Mouse (Mus musculus) embryonic facial prominence, embryonic 14.5 days (tissue): ENCODE measurements around the gene Dse. TPM values are rescaled to one million over a fixed set of nuclear protein-coding genes. Genes with fewer than 3 reads are reported as not detected.

ENCODE experiments used
- ATAC-seq: fragments of 200-750 bp; cut with Nextera tagmentation; 2 replicates; pipeline ENCODE4 v1.8.0; 2017; ENCODE audit warnings: low read depth, moderate number of reproducible peaks, moderate TSS enrichment
- DNase-seq: peaks from one replicate; pipeline ENCODE4 v3.0.0-alpha.2; 2015; ENCODE audit warnings: low spot score
- H3K27ac ChIP-seq: fragments of 300-500 bp; sonication (generic); replicated peaks from 2 replicates; pipeline ENCODE4 v1.5.1; 2014; ENCODE audit warnings: low read depth, mild to moderate bottlenecking, low read length, moderate library complexity
- H3K27me3 ChIP-seq: fragments of 300-500 bp; sonication (generic); replicated peaks from 2 replicates; pipeline ENCODE4 v1.6.1; 2014; ENCODE audit warnings: low read length; ENCODE audit not compliant: control insufficient read depth, insufficient read depth
- H3K36me3 ChIP-seq: fragments of 300-500 bp; sonication (generic); 2 replicates; pipeline ENCODE4 v1.6.1; 2014; ENCODE audit warnings: low read length, mixed read lengths; ENCODE audit not compliant: control insufficient read depth, insufficient read depth
- H3K4me1 ChIP-seq: fragments of 300-500 bp; sonication (generic); 2 replicates; pipeline ENCODE4 v1.6.1; 2014; ENCODE audit warnings: antibody characterized with exemption, low read length; ENCODE audit not compliant: control insufficient read depth, insufficient read depth
- H3K4me2 ChIP-seq: fragments of 300-500 bp; sonication (generic); 2 replicates; pipeline ENCODE4 v1.6.1; 2014; ENCODE audit warnings: low read depth, mild to moderate bottlenecking, low read length, moderate library complexity, mixed read lengths
- H3K4me3 ChIP-seq: fragments of 300-500 bp; sonication (generic); 2 replicates; pipeline ENCODE4 v1.5.1; 2014; ENCODE audit warnings: low read depth, mild to moderate bottlenecking, low read length
- H3K9ac ChIP-seq: fragments of 300-500 bp; sonication (generic); 2 replicates; pipeline ENCODE4 v1.6.1; 2014; ENCODE audit warnings: low read depth, mild to moderate bottlenecking, low read length, moderate library complexity, mixed read lengths
- H3K9me3 ChIP-seq: fragments of 300-500 bp; sonication (generic); 2 replicates; pipeline ENCODE4 v1.6.1; 2016; ENCODE audit warnings: low read length; ENCODE audit not compliant: control insufficient read depth
- WGBS: fragments of 180-500 bp; shearing (Covaris S2); extraction: QIAGEN DNeasy Blood & Tissue Kit; methylation state at CpG from one replicate; pipeline ENCODE4 v1.1.7; 2014; 5-methylcytosine and 5-hydroxymethylcytosine counted together
- polyA plus RNA-seq: library from polyadenylated mRNA; unstranded; fragments of >200 nt; fragmentation: Nextera tagmentation; extraction: Ambion mirVana; gene quantifications from 2 replicates; pipeline ENCODE4 v1.2.1, GENCODE M21; 2014

Gene Dse
- polyA plus RNA-seq, 1 experiment from 2014 or later, result 46.7 TPM

GRCm38 (mm10) chr10:34111964-34112738 lies 95.4 kb downstream of the Dse start:
- Histone ChIP-seq H3K27ac (peak overlapping the region; percentile 74), H3K4me1 (peaks cover 6% of the 10 kb centered on the region; the same call in 1 of the 2 replicates), H3K4me2 (no peak overlapping the region), H3K9me3 (no peaks in the 10 kb centered on the region), H3K36me3 (no peaks in the 10 kb centered on the region), H3K4me3 (no peak overlapping the region), H3K9ac (no peak overlapping the region), H3K27me3 (no peaks in the 10 kb centered on the region)
- peak; percentile 71 for ATAC-seq
- DNase-seq, result peak; percentile 82
- WGBS, result 22% methylated on average over 4 of the region's 4 CpGs

GRCm38 (mm10) chr10:34110863-34111465 lies 96.6 kb downstream of the Dse start:
- DNase-seq, result no peak
- Histone ChIP-seq H3K4me1 (peaks cover 6% of the 10 kb centered on the region; the same call in 1 of the 2 replicates), H3K27ac (no peak overlapping the region), H3K4me3 (no peak overlapping the region), H3K36me3 (no peaks in the 10 kb centered on the region), H3K9ac (no peak overlapping the region), H3K4me2 (no peak overlapping the region), H3K9me3 (no peaks in the 10 kb centered on the region), H3K27me3 (no peaks in the 10 kb centered on the region)
- no peak for ATAC-seq
- WGBS, result 78% methylated on average over 13 of the region's 13 CpGs

Other genes with a start within 250 kb of the Dse start
- 138 and 141 TPM in 2 replicates for gene Rwdd1, start 188.1 kb downstream of the Dse start, polyA plus RNA-seq
- 0.89 TPM in 1 of 2 replicates, not detected in the other for gene Trappc3l, start 170.1 kb downstream of the Dse start, polyA plus RNA-seq
- 0.12 and 0.18 TPM in 2 replicates for gene Calhm4, start 163.4 kb downstream of the Dse start, polyA plus RNA-seq
- gene Calhm5, start 111.2 kb downstream of the Dse start, polyA plus RNA-seq, result 1.4 TPM in 2 replicates
- 0.88 and 1.1 TPM in 2 replicates for gene Calhm6, start 79.7 kb downstream of the Dse start, polyA plus RNA-seq
- gene Tspyl1, start 74.5 kb upstream of the Dse start, polyA plus RNA-seq, result 43.8 and 45.7 TPM in 2 replicates
- 11.8 and 12.0 TPM in 2 replicates for gene Tspyl4, start 89.7 kb upstream of the Dse start, polyA plus RNA-seq
- 4.2 and 6.5 TPM in 2 replicates for gene Col10a1, start 182.3 kb upstream of the Dse start, polyA plus RNA-seq
- gene Nt5dc1, start 210.8 kb upstream of the Dse start, polyA plus RNA-seq, result 8.9 and 11.7 TPM in 2 replicates